Mouse (Mus musculus) inflammation-experienced regulatory T-cells, adult 16 weeks (primary cell): ENCODE data around the gene Ano7. TPM values are rescaled to one million over a fixed set of nuclear protein-coding genes. Genes with fewer than 3 reads are reported as not detected.

Experiments
- polyA plus RNA-seq: library from polyadenylated mRNA; unstranded; fragments of 100-300 nt; shearing (Covaris generic); gene quantifications from one replicate; pipeline ENCODE4 v1.2.1, GENCODE M21; 2017

Gene Ano7
- 0.76 TPM for polyA plus RNA-seq

DNA sequence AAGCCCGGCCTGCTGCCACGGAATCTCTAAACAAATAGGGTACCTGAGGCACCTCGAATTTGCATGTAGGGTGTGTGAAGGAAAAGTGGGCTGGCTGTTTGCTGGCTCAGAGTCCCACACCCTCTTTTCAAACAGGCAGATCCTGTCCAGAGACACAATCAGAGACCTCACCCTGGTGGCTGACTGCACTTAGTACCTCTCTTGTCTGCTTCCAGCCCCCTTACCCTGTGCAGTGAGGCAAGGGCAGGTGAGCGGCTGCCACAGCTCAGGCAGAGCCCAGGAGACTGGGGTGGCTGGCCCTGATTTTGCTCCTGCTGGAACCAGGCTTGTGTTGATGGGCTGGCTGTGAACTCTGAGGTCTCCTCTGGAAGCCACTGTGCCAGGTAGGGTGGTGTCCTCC lies at the start of gene Ano7:
Gene Ano7 (plus strand): TSS at position 266 of the 400 bp plus-strand sequence.

DNA sequence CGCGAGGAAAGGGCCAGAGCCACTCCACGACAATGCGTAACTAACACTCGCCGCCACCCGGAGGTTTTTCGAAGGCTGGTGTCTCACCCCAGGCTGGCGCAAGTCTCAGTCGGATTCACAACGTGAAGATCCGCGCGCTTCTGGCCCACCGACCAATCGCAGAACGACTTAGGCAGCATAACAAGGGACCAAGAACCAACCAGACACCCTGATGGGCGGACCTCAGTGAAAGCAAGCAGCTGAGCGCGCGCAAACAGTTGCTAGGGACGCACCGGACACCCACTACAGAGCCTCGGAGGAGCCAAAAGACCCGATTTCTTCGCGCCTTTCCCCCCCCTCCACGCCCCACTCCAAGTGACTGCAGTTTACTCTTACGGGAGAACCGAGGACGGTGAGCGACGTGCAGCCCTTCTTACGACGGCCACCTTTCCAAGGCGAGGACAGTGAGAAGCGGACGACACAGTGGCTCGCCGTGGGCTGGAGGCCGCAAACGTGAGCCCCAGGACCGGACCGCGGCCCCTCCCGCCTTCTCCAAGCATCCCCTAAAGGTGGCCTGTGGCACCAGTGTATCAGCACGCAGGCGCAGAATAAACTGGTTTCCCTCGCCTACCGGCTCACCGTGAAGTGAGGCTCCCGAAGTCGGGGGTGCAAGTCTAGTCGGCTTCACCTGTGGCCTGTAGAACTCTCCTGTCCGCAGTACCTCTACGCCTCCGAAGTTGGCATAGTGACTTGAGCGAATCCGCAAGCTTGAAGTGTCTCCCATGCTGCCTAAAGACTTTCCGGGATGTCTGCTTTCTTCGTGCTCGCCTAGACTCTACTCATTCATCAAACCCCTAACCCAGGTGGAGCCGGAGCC lies 30.9 kb upstream of the Ano7 start, which contains the start of the genes Ppp1r7 and Pask:
Gene Ppp1r7 (plus strand): TSS at position 207 of the 856 bp plus-strand sequence.
Gene Pask (minus strand): TSS at position 835 of the 856 bp plus-strand sequence.

Other genes starting within 250 kb of the Ano7 start
- gene Agxt, start 238.7 kb upstream of the Ano7 start, polyA plus RNA-seq: not detected
- gene 2310007B03Rik, start 213.0 kb upstream of the Ano7 start, polyA plus RNA-seq: not detected
- gene Crocc2, start 205.2 kb upstream of the Ano7 start, polyA plus RNA-seq: 0.05 TPM
- gene Sned1, start 138.1 kb upstream of the Ano7 start, polyA plus RNA-seq: 0.22 TPM
- 21.7 TPM for gene Mterf4, start 68.0 kb upstream of the Ano7 start, polyA plus RNA-seq
- gene Ppp1r7, start 31.1 kb upstream of the Ano7 start, polyA plus RNA-seq: 67.5 TPM
- 1.7 TPM for gene Pask, start 30.4 kb upstream of the Ano7 start, polyA plus RNA-seq
- 80.2 TPM for gene Hdlbp, start 104.9 kb downstream of the Ano7 start, polyA plus RNA-seq
- gene Farp2, start 138.1 kb downstream of the Ano7 start, polyA plus RNA-seq: 1.9 TPM